Mouse (Mus musculus) granulocyte monocyte progenitor cell, adult 5-6 weeks (primary cell): Measurements from ENCODE around the gene Snx18. TPM values are rescaled to one million over a fixed set of nuclear protein-coding genes. Genes with fewer than 3 reads are reported as not detected.
A peak's percentile ranks its signal among the peaks of the same experiment; 100 is the strongest.

Experiments
- ATAC-seq: replicated peaks from 2 replicates; pipeline ENCODE4 v1.8.0; 2016; ENCODE audit warnings: mild to moderate bottlenecking, moderate TSS enrichment, inconsistent platforms; ENCODE audit not compliant: poor library complexity, severe bottlenecking
- total RNA-seq, 2 experiments: library from RNA; stranded (forward) in 1 of 2; stranded (reverse) in 1 of 2; fragments of 200-712, 200-1000 nt in 1 of 2; fragments of >200 nt in 1 of 2; fragmentation: Nextera tagmentation in 1 of 2; gene quantifications; 2 replicates each; pipeline ENCODE4 v1.2.3; 2014 to 2017

The Snx18 gene
- total RNA-seq, 2 experiments from 2014 or later, result 39.0 to 47.1 TPM

- ATAC-seq, result no peak
Observed at GRCm38 (mm10) chr13:113616751-113617337, 1.5 kb downstream of the Snx18 start.

DNA sequence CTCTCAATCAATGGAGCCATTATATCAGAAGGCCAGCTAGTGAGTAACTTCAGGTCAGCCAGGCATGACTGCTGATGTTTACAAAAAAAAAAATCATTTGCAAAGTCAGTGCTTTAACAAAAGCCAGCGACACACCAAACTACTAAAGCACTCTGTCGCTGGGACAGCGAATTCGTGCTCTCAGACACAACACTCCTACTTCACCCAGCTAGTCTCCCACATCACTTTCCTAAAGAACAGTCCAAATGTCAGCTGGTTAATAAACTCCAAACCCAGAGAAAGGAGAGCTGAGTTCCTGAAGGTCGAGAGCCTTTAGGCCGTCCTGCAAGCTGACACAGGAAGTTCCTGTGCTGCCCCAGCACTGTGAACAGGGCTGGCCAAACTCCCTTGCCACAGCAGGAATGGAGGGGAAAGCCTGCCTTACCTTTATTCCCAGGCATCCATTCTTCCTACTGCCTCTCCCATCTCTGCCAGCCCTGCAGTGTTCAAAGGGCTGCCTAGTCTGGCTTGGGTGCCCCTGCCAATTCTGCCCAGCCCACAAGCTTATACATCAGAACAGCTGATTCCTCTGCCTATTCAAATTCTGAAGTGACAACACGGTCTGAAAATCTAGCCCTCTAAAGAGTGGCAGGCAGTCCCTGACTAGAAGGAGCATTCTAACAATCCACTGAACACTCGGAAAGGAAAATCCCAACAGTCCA, 2.2 kb downstream of the Snx18 start:
- ATAC-seq, result no peak

DNA sequence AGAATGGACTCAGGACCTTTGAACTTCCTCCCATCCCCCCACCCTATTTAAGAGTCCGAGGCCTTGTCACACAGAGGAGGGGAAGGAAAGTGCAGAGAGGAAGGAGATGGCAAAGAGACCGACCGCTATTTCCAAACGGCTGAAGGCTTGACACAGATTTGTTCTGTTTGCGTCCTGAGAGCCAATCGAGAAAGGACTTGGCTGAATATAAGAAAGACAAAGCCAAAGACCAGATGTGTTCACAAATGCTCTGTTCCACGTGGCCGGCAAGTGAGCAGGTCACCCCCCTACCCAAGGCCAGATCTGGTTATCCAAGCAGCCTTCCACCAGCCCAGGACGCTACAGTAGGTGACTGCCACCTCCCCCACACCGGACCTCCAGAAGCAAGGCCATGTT, 2.8 kb downstream of the Snx18 start:
- peak; percentile 31 for ATAC-seq

DNA sequence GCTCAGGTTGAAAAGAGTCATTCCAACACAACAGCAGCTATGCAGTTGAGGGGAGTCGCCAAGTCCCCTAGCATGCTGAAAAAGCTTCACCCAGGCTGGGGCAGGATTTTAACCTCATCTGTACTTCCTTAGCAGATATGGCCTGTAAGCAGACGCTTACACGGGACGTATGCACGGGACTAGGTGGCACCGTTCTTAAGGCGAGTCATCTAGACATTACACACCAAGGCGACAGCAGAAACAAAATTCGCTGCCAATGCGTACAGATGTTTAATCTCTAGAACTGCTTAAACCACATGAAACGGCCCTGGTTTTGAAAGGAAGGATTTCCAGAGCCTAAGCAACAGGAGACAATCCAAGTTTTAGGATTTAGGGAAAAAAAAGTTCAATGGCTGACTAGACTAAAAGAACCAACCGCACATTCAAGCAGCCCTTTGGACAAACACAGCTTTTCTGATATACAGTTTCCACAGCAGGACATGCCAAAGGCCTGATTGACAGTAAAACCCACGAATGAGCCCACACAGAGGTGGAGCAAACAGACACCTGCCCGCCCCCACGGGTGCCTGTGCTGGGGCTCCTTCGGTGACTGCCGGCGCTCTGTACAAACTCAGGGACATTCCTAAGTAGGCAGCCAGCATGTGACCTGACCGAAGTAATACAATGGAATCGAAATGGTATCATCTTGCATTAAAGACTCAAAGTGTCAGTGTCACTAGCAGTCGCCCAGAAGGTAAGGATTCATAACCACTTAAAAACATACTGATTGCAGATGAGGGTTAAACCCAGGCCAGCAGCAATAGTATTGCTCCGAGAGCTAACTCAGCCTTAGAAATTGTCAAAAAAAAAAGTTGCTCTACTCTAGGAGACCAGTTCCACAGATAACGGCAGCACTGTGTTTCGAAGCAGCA, 3.5 kb downstream of the Snx18 start:
- ATAC-seq, result peak; percentile 37

- ATAC-seq, result peak; percentile 56
Observed at GRCm38 (mm10) chr13:113613882-113614281, 4.5 kb downstream of the Snx18 start.

DNA sequence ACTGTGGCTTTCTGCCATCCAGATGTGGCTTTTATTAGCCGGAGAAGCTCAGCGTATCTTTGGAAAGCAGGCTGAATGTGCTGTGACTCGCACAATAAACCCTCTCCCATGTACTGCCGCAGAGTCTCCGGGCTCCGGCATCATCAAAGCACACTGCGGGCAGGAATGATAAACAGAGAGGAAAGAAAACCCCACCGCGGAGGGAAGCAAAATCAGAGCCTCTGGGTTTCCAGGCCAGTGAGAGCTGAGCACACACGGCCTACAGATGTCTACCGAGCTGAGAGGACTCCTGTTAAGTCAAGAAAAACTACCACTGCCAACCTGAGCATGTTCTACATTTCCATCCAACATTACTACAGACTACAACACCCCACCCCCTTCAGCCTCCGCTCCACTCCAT, 5.0 kb downstream of the Snx18 start:
- ATAC-seq, result no peak

DNA sequence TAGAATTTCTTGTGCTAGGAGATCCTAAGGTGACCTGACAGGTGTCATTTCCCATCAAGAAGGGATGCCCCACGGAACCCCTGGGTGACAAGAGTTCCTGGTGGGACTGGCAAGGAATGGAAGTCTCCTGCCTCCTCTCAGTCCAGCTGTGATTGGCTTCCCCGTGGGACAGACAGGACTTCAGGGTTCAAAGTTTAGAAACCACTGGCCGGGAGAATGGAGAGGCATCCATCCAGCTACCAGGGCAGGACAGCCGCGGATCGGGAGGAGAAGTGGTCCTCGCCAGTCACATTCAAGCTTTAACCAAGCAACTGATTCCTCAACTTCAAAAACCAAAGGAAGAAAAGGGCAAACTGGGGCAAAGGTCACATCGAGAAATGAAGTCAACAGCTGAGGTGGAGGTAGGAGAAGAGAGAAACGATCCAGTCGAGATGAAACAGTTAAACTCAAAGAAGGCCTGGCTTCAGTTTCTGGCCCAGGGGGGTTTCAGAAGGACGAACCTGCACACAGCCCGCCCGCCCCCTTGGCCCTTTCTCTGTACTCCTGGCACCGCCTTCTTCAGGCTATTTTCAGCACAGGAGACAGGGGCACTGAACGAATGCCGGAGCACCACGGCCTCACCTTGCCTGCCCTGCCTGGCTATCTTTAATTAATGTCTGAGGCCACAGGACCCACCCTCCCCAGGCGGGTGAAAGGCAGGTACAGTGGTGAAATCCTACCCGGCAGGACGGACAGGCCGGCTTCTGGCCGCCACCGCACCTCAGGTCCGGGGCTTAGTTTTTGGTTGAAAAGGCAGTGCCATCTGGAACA, 6.0 kb downstream of the Snx18 start:
- no peak for ATAC-seq

GRCm38 (mm10) chr13:113610732-113611500, 7.4 kb downstream of the Snx18 start:
- ATAC-seq, result no peak

GRCm38 (mm10) chr13:113609429-113609828, 8.9 kb downstream of the Snx18 start:
- ATAC-seq, result no peak

- no peak for ATAC-seq
Observed at GRCm38 (mm10) chr13:113607821-113608220, 10.5 kb downstream of the Snx18 start.

- ATAC-seq, result no peak
Observed at GRCm38 (mm10) chr13:113607371-113607770, 11.0 kb downstream of the Snx18 start.

DNA sequence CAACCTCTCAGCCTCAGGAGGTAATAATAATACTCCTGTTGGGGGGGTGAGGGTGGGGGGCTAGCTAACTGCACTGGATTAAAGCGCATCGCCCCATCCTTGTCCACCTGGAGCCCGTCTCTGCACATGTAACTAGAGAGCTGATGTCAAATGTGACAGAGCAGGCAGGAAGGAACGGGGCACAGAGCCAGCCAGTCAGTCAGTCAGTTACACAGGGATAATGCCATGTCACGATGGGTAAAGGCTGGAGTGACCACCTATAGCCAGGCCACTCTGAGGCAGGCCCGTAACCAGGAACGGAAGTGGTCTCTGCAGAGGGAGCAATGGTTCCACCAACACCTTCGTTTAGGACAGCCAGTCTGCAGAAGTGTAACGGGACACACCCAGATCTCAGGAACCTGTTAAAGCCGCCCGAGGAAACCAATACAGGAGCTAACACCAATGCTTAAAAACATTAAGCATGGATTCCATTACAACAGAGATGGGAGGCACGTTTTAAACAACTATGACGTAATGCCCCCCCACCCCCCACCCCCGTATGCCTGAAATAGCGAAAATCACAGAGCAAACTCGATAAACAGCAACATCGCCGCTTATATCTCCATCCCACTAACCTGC, 11.5 kb downstream of the Snx18 start:
- ATAC-seq, result peak; percentile 20

DNA sequence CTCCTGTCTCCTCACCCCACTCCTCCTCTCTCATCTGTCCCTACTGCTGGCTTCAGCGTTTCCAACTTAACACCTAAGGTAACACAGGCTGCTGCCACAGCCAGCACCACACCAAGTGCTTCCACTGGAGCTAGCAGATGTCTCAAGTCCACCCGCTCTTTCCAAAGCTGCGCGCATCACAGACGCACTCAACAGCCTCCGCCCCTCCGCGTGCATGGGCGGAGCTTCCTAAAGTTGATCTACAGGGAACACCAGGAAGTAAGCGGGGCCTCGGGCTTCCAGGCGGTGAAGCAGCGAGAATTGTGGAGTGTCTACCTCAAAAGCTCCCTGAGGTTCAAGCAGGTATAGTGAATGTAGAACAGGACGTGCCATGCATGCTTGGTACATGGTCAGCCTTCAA, 12.2 kb downstream of the Snx18 start:
- no peak for ATAC-seq

- no peak for ATAC-seq
Observed at GRCm38 (mm10) chr13:113605693-113606092, 12.7 kb downstream of the Snx18 start.

GRCm38 (mm10) chr13:113604321-113604720, 14.0 kb downstream of the Snx18 start:
- no peak for ATAC-seq

GRCm38 (mm10) chr13:113602882-113603342, 15.5 kb downstream of the Snx18 start:
- no peak for ATAC-seq

GRCm38 (mm10) chr13:113601831-113602604, 16.3 kb downstream of the Snx18 start:
- ATAC-seq, result no peak
